Mouse (Mus musculus) v-Abl transformed pro-B cells (cell line): Measurements from ENCODE around the gene Rps6kc1.

Experiments used
- in situ Hi-C, 2 experiments: fragments of 400-800 bp; cut with MboI; formaldehyde crosslinking; loops; one replicate each; pipeline ENCODE4 v1.15.1; 2025; ENCODE audit not compliant: unreplicated experiment in 2 of 2

Gene Rps6kc1

DNA sequence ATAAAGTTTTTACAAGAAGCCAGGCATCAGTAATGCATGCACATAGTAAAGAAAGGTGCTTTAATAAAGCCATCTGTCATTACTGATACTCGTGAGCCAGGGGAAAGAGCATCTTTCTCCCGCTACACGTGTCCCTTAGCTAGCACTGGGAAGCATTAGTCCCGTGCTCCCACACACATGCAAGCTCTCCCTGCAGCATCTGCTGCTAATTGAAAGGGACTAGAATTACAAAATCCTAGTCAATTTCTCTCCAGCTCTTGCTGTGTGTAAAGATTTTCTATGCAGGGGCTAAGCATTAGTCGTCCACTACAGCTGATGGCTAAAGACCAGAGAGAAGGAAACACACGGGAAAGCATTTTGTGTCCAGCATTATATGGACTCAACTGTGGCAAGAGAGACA, 120.8 kb downstream of the Rps6kc1 start:
- in situ Hi-C loops, result loop anchor here (10.0 to 25.0 kb wide), 4 partner anchors 896 to 1103 kb away; partner anchors contain the start of gene Cenpf (in 1 of the 2)

- in situ Hi-C loops, result loop anchor here in 1 of 2 experiments (25.0 kb wide), 1 partner anchor 1090 kb away; the partner anchor contains the start of gene Cenpf
These were observed 133.9 kb downstream of the Rps6kc1 start for GRCm38 (mm10) chr1:190777660-190778059.

DNA sequence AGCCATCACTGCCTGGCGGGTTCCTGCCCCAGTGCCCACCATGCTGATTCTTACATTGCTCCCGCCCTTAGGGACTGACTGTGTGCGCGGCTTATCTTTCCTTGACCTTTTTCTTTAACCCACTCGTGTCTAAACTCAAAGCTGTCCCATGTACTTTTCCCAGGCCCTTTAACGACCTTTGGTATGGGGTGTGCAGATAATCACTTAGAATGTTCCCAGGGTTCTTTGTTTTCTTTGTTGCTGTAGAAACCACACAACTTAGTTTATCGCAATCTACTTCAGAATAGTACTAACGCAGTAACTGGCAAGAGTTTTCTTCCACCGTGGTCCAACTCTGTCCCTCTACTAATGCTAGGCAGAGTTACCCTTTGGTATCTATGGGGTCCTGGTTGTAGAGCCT, 135.3 kb downstream of the Rps6kc1 start:
- in situ Hi-C loops, result loop anchor here in 1 of 2 experiments (25.0 kb wide), 1 partner anchor 1089 kb away; the partner anchor contains the start of gene Cenpf

DNA sequence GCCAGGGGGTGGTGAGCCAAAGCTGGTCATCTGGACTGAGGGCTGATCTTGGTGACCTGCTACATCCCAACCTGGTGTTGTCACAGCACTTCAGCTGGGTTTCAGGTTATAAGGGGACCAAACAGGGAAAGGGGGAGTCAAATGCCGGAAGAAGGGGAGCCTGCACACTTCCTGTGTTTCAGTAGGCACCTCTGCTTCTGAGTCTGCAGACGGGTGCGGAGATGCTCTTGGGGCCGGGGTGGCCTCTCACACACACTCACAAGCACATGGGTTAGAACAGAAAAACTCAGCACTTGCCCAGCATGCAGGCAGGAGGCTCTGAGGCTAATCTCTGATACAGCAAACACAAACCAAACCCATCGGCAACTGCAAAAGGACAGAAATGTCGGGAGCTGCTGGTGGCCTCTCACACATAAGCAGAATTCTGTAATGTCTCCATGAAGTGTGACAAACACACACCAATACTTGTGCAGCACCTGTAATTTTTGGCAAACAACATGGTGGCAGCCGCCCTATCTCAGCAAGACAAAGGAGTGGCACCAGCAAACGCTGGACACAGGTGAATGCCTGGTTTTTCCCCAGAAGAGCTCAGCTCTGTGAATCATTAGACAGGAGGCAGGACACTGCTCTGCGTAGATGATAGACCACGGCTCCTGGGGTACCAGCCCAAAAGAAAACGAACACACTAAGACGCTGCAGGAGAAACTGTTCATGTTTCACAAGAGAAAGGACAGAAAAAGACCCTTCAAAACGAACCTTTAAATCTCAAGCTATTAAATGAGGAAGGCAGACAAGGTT, 139.3 kb downstream of the Rps6kc1 start:
- in situ Hi-C loops, result no loop called here

DNA sequence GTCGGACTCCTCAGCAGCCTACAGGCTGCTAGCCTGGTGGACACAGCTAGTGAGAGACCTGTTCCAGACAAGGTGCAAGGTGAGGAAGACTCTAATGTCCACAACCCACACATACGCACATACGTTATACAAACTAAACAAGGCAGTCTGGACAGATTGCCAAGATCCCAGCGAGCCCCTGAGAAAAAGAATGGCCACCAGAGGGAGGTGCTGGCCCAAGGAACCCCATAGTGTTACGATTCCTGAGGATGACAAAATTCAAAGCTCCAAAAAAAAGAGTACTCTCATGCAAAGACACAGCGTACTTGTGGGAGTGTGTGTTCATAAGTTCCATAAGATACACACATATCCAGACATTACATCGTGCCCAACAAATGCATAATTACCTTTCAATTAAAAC, 141.8 kb downstream of the Rps6kc1 start:
- in situ Hi-C loops, result no loop called here

DNA sequence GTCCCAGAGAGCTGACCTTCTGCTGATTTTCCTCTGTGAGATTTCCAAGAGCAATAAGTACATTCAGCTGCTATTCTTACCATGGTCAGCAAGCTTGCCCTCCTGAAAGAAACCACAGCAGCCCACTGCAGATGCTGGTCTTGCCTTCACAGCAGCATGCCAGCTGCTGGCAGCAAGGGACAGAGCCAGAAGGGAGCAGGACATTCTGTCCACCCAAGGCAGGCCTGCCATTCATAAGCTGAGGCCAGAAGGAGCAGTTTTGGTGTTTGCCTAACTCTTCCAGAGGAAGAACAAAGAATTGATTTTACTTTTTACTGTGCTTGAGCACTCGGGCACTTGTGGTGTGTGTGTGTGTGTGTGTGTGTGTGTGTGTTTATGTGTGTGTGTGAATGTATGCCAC, 143.3 kb downstream of the Rps6kc1 start:
- in situ Hi-C loops, result no loop called here

DNA sequence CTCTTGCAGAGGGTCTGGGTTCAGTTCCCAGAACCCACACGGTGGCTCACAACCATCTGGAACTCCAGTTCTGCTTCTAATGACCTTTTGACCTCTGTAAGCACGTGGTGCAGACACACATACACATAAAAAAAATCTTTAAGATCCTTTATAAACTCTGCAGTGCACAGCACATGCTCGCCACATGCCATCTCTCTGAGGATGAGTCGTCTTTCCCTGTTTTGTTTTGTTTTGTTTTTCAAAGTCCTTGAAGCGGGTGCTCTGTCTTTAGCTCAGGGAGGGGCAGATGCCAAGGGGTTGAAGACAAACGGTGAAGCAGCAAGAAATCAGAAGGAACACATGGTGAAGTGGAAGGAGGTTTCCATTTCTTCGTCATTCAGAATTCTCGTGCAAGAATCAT, 143.9 kb downstream of the Rps6kc1 start:
- in situ Hi-C loops, result no loop called here

DNA sequence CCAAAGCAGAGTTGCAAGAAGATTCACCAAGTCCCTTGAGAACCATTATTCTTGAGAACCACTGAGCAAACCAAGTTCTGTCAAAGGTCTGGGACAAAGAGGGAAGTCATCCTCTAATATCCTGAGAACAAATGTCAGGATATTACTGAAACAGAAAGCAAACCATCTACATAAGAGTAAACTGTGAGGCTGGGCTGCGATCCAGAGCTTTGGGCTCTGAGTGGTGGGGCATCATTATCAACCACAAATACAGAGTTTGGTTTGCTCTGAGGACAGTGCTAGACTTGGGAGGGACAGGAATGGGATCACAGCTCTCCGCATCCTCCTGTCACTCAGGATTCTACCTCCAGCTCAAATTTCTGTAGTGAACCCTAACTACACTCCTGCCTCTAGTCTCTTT, 144.8 kb downstream of the Rps6kc1 start:
- in situ Hi-C loops, result no loop called here

GRCm38 (mm10) chr1:190763756-190764155, 147.8 kb downstream of the Rps6kc1 start:
- in situ Hi-C loops, result no loop called here

DNA sequence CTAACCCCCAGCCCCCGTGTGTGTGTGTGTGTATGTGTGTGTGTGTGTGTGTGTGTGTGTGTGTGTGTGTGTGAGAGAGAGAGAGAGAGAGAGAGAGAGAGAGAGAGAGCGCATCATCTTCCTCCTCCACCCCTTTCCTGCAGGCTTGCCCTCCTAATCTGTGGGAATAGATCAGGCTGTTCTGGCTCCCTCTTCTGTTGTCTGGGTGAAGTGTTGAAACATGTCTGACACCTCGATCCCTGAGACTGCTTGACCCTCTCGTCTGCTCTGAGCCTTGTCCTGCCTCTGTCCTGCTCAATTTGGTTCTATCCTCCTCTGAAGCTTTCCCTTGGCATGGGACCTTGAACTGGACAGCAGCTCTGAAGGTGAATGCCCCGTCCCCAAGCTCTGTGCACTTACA, 149.8 kb downstream of the Rps6kc1 start:
- in situ Hi-C loops, result no loop called here

GRCm38 (mm10) chr1:190757899-190758298, 153.7 kb downstream of the Rps6kc1 start:
- in situ Hi-C loops, result no loop called here

DNA sequence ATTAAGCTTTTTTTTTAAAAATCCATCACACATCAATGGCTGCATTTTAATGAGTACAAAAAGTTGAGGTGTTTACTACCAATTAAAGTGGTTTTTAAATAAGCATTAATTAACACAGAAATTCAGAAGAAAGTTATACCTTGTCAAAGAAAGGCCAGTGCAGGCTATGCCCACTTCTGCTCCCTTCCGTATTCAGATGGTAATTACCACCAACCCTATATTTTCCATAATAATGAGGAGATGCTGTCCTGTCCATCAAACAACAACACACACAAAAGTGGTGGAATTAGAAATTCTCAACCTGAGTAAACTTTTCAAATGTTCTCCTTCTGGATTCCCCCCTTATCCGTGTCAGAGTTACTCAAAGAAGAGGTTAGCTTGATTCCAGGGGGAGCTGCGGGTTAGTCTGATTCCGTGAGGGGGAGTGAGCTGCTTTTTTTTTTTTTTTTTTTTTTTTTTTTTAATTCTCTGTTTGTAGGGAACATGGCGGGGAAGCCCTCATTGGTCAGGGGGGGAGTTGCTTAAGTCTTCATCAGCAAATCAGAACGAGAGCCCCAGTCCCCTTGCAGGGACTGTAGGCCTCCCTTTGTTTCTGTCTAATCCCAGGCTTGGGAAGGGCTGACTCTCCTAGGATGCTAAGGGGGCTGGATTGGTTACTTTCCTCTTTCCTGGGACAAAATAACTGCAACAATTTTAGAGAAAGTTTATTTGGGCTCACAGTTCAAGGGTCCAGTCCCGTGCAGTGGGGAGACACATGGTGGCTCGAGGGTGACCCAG, 159.6 kb downstream of the Rps6kc1 start:
- in situ Hi-C loops, result no loop called here

DNA sequence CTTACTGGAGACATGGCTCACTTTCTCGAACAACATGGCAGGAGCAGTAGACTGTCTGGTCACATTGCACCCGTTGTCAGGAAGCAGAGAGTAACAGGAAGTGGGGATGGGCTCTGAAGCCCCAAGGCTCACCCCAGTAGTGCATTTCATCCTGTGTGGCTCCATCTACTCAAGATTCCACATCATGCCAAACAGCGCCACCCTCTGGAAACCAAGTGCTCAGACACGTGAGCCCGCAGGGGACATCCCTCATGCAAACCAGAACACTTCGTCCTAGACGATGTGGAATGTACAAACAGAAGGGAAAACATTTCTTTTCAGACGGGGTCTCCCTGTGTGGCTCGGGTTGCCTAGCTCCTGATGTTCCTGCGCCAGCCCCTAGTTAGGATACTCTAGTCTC, 162.6 kb downstream of the Rps6kc1 start:
- in situ Hi-C loops, result no loop called here

GRCm38 (mm10) chr1:190741421-190741820, 170.1 kb downstream of the Rps6kc1 start:
- in situ Hi-C loops, result no loop called here

DNA sequence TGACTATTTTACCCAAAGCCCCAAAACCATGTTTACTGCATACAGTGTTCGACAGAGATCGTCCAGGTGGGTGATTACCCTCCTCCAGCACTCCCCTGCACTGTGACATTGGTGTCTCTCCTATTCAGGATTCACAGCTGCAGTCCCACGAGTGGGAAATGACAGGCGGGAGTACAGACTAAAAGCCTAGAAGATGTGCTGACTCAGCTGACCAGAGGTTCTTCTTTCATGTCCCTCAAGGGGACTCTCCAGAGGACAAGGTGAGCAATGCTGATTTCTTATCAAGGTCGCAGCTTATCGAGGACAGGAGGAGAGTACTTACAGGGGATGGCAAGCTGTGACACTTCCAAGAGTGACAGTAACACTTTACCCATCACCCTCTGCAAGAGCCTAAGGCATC, 178.8 kb downstream of the Rps6kc1 start:
- in situ Hi-C loops, result no loop called here

DNA sequence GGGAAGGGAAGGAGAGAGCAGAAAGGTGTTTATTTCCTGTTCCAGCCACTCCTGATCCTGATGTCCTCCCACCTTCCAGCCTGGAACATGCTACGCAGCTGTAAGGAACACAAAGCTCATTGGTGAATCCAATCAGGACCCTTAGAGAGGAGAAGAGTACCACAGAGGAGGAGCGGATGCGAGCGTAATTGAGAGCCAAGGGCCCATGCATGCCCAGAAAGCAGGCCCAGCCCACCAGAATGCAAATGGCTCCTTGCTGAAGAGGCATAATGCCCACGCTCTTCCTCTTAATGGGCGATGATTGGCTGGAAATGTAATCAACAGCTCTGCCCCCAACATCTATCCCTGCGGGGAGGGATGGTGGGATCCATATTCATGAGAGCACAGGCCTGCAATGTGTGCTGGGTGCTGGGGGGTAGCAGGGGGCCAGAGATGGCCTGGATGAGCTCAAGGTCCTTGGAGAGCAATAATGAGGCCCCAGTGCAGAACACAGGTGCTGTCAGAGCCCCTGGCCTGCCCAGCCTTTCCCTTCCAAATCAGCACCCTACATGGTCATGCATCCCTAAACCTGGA, 182.0 kb downstream of the Rps6kc1 start:
- in situ Hi-C loops, result no loop called here

DNA sequence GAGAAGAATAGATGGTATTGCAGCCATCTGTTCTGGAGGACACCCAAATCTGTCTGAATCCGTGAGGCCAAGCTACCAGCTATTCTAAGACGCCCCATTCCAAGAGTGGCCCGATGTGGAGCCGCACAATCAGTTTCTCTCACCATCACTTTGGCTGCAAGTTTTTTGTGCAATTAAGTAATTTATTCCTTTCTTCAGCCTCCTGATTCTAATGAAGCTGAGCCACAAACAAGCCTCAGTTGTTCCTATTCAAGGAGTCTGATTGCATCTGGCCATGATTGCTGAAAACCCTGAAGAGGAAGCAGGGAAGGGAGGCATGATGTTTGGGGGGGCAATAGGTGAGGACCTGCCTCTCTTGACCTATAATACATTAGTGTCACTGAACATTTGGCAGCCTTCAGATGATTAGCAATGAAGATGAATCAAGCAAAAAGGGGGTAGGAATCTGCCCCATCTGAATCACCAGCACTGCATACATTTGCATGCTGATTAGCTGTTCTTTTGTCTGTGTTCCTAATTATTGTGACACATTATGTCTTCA, 183.4 kb downstream of the Rps6kc1 start:
- in situ Hi-C loops, result no loop called here

- in situ Hi-C loops, result no loop called here
These were observed 184.2 kb downstream of the Rps6kc1 start for GRCm38 (mm10) chr1:190727385-190727784.

GRCm38 (mm10) chr1:190724591-190725380, 186.8 kb downstream of the Rps6kc1 start:
- in situ Hi-C loops, result no loop called here

- in situ Hi-C loops, result no loop called here
These were observed 187.6 kb downstream of the Rps6kc1 start for GRCm38 (mm10) chr1:190723926-190724430.
